ENCODE assay signal across 1 mouse cellular context in the genomic region with DNA sequence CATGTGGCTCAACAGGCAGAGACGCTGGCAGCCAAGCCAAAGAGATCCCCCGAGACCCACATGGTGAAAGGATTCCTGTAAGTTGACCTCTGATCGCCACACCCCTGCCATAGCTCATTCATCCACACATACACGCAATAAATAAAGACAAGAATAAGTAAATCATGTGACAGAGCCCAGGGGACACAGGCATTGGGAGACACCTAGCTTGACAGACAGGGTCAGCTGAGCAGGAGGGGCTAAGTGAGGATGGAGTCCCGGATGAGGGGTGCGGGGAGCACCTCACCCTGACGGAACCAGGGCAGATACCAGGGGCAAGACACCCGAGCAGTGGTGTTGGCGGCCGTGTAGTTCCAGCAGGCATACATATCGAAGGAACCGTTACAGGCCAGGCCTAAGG.
TF ChIP-seq lines count a peak whose summit lies in the region.

No protein-coding gene starts in this region.

TF ChIP-seq in myocyte, 11 proteins besides CTCF, POLR2A, EP300 and RAD21:
- TF ChIP-seq MYOD1 (IDR thresholded peaks at IDR 0.05; ENCODE audit: control insufficient read depth in 1 of 3, insufficient read length in 2 of 3, low read depth in 2 of 3) (peak in 2 of 3 experiments; percentile 94 to 96), POLR2AphosphoS2 (IDR thresholded peaks at IDR 0.05; ENCODE audit: insufficient read length, low read depth) (no peak), MAX (IDR thresholded peaks at IDR 0.05; ENCODE audit: low read depth) (no peak), SRF (IDR thresholded peaks at IDR 0.05; ENCODE audit: control insufficient read depth, insufficient read length, low read depth) (no peak), USF1 (IDR thresholded peaks at IDR 0.05; ENCODE audit: low read depth) (peak; percentile 47)
